8 mouse cellular contexts compared by ENCODE assay signal in genomic region chr13:35741040-35741619, GRCm38 (mm10).
DNase-seq lines count a peak whose midpoint lies in the region; ATAC-seq lines count a peak whose summit lies in the region.

No protein-coding gene starts in this region.

- peak overlapping the region; percentile 91 for H3K4me2 ChIP-seq in heart, embryonic 15.5 days
- peak overlapping the region; percentile 98 for H3K4me2 ChIP-seq in liver, embryonic 13.5 days
- peak overlapping the region; percentile 82 for H3K4me2 ChIP-seq in stomach, embryonic 15.5 days

- H3K9me3 ChIP-seq in forebrain, embryonic 10.5 days = peaks cover 8% of the 10 kb centered on the region
- no peaks in the 10 kb centered on the region for H3K9me3 ChIP-seq in heart, embryonic 15.5 days (replicated peaks)
- H3K9me3 ChIP-seq in liver, embryonic 13.5 days (replicated peaks) = no peaks in the 10 kb centered on the region
- no peaks in the 10 kb centered on the region for H3K9me3 ChIP-seq in stomach, embryonic 15.5 days

- H3K27ac ChIP-seq in forebrain, embryonic 10.5 days = peak overlapping the region; percentile 96
- H3K27ac ChIP-seq in heart, embryonic 15.5 days = peak overlapping the region; percentile 96
- H3K27ac ChIP-seq in liver, embryonic 13.5 days = peak overlapping the region; percentile 96
- H3K27ac ChIP-seq in stomach, embryonic 15.5 days = peak overlapping the region; percentile 94

- ATAC-seq in heart, embryonic 15.5 days (replicated peaks; ENCODE audit: insufficient number of reproducible peaks, insufficient read depth, low FRiP score, low read depth) = peak; percentile 92
- peak; percentile 90 for ATAC-seq in liver, embryonic 13.5 days (ENCODE audit: low read depth)
- peak; percentile 94 for ATAC-seq in stomach, embryonic 15.5 days (ENCODE audit: insufficient read depth, low FRiP score, low read depth)

- H3K4me3 ChIP-seq in forebrain, embryonic 10.5 days = peak overlapping the region; percentile 92
- peak overlapping the region; percentile 81 for H3K4me3 ChIP-seq in heart, embryonic 15.5 days
- peak overlapping the region; percentile 99 for H3K4me3 ChIP-seq in liver, embryonic 13.5 days (replicated peaks)
- peak overlapping the region; percentile 98 for H3K4me3 ChIP-seq in stomach, embryonic 15.5 days (replicated peaks)

- H3K36me3 ChIP-seq in forebrain, embryonic 10.5 days (replicated peaks) = peaks cover 12% of the 10 kb centered on the region
- H3K36me3 ChIP-seq in heart, embryonic 15.5 days = no peaks in the 10 kb centered on the region
- 0 out of 2 replicates have a peak, but pooled peaks cover 3% of the 10 kb centered on the region for H3K36me3 ChIP-seq in liver, embryonic 13.5 days
- H3K36me3 ChIP-seq in stomach, embryonic 15.5 days = no peaks in the 10 kb centered on the region

- peak; percentile 80 to 84 for DNase-seq in CD8-positive naive resting alpha-beta T cell, adult 2 months (ENCODE audit: low read depth in 2 of 2, low spot score in 2 of 2)
- peak; percentile 76 for DNase-seq in c-Kit-positive CD71-negative TER-119-negative erythroid progenitor cells, embryonic 14.5 days (ENCODE audit: low read depth)
- DNase-seq in forebrain, embryonic 10.5 days (ENCODE audit: extremely low spot score, low spot score) = peak; percentile 89
- DNase-seq in kidney, postnatal 25 days = peak; percentile 92 to 98
- DNase-seq in liver, embryonic 13.5 days = peak; percentile 91
- peak; percentile 92 for DNase-seq in neural tube, embryonic 10.5 days (ENCODE audit: extremely low spot score, low spot score)

- under 1% methylated on average over 64 of the region's 68 CpGs for WGBS in forebrain, embryonic 10.5 days
- under 1% methylated on average over 63 of the region's 68 CpGs for WGBS in heart, embryonic 15.5 days
- WGBS in liver, embryonic 13.5 days (ENCODE audit: insufficient replicate concordance) = under 1% methylated on average over 60 of the region's 68 CpGs
- WGBS in stomach, embryonic 15.5 days = under 1% methylated on average over 57 of the region's 68 CpGs

- peak overlapping the region; percentile 94 for H3K9ac ChIP-seq in heart, embryonic 15.5 days
- H3K9ac ChIP-seq in liver, embryonic 13.5 days = peak overlapping the region; percentile 99
- H3K9ac ChIP-seq in stomach, embryonic 15.5 days = peak overlapping the region; percentile 92

- peaks cover 24% of the 10 kb centered on the region for H3K4me1 ChIP-seq in forebrain, embryonic 10.5 days
- peaks cover 23% of the 10 kb centered on the region for H3K4me1 ChIP-seq in heart, embryonic 15.5 days (replicated peaks)
- peaks cover 54% of the 10 kb centered on the region for H3K4me1 ChIP-seq in liver, embryonic 13.5 days (replicated peaks)
- no peaks in the 10 kb centered on the region for H3K4me1 ChIP-seq in stomach, embryonic 15.5 days

- H3K27me3 ChIP-seq in forebrain, embryonic 10.5 days (ENCODE audit: poor library complexity, severe bottlenecking) = peaks cover 33% of the 10 kb centered on the region
- H3K27me3 ChIP-seq in heart, embryonic 15.5 days = no peaks in the 10 kb centered on the region; the same call in 1 of the 2 replicates
- H3K27me3 ChIP-seq in liver, embryonic 13.5 days = no peaks in the 10 kb centered on the region; the same call in 1 of the 2 replicates
- H3K27me3 ChIP-seq in stomach, embryonic 15.5 days (replicated peaks) = no peaks in the 10 kb centered on the region

Comparison
In these comparisons a context has a peak if more than half of its experiments do, and no peak if none do; other contexts are left out.
1. Peak in every context shown above with its lines: DNase-seq, ATAC-seq, H3K4me3 ChIP-seq and H3K27ac ChIP-seq.